Mouse (Mus musculus): ENCODE data around the gene BC030867.

The BC030867 gene

GRCm38 (mm10) chr11:102308104-102308503, 59.4 kb downstream of the BC030867 start:
- Histone ChIP-seq H3K4me3 (replicated peaks; ENCODE audit: low read length) (0 out of 2 replicates have a peak overlapping the region, but pooled peaks have one; percentile 17), H3K36me3 (ENCODE audit: insufficient read depth, low read length) (peaks cover 81% of the 10 kb centered on the region), H3K27me3 (ENCODE audit: insufficient read depth, low read length) (no peaks in the 10 kb centered on the region), H3K4me1 (replicated peaks; ENCODE audit: low read depth, low read length) (peaks cover 91% of the 10 kb centered on the region), H3K9me3 (ENCODE audit: low read length) (no peaks in the 10 kb centered on the region)
- no peak for TF ChIP-seq CTCF (conservative IDR thresholded peaks at IDR 0.05; ENCODE audit: low read length)
- TF ChIP-seq POU5F1 (IDR thresholded peaks at IDR 0.05; ENCODE audit: borderline replicate concordance, low read length), result no peak
- no peak for TF ChIP-seq NANOG (IDR thresholded peaks at IDR 0.05; ENCODE audit: borderline replicate concordance, low read length)

GRCm38 (mm10) chr11:102308979-102309378, 60.3 kb downstream of the BC030867 start:
- H3K9me3 ChIP-seq (ENCODE audit: low read length), result no peaks in the 10 kb centered on the region
- H3K27me3 ChIP-seq (ENCODE audit: insufficient read depth, low read length), result no peaks in the 10 kb centered on the region
- H3K36me3 ChIP-seq (ENCODE audit: insufficient read depth, low read length), result peaks cover 89% of the 10 kb centered on the region
- peak overlapping the region; percentile 80 for H3K4me3 ChIP-seq (replicated peaks; ENCODE audit: low read length)
- H3K4me1 ChIP-seq (replicated peaks; ENCODE audit: low read depth, low read length), result peaks cover 95% of the 10 kb centered on the region
- TF ChIP-seq POU5F1 (IDR thresholded peaks at IDR 0.05; ENCODE audit: borderline replicate concordance, low read length) (no peak), CTCF (conservative IDR thresholded peaks at IDR 0.05; ENCODE audit: low read length) (peak; percentile 86)

GRCm38 (mm10) chr11:102309821-102310617, 61.3 kb downstream of the BC030867 start:
- Histone ChIP-seq H3K9me3 (ENCODE audit: low read length) (no peaks in the 10 kb centered on the region), H3K4me3 (replicated peaks; ENCODE audit: low read length) (peak overlapping the region; percentile 80), H3K27me3 (ENCODE audit: insufficient read depth, low read length) (no peaks in the 10 kb centered on the region), H3K36me3 (ENCODE audit: insufficient read depth, low read length) (peaks cover 99% of the 10 kb centered on the region), H3K4me1 (replicated peaks; ENCODE audit: low read depth, low read length) (peaks cover 96% of the 10 kb centered on the region)
- no peak for TF ChIP-seq POU5F1 (IDR thresholded peaks at IDR 0.05; ENCODE audit: borderline replicate concordance, low read length)
- no peak for TF ChIP-seq CTCF (conservative IDR thresholded peaks at IDR 0.05; ENCODE audit: low read length)
- TF ChIP-seq NANOG (IDR thresholded peaks at IDR 0.05; ENCODE audit: borderline replicate concordance, low read length), result no peak

- Histone ChIP-seq H3K36me3 (ENCODE audit: insufficient read depth, low read length) (peaks cover 99% of the 10 kb centered on the region), H3K27me3 (ENCODE audit: insufficient read depth, low read length) (no peaks in the 10 kb centered on the region), H3K4me1 (replicated peaks; ENCODE audit: low read depth, low read length) (peaks cover 98% of the 10 kb centered on the region), H3K9me3 (ENCODE audit: low read length) (no peaks in the 10 kb centered on the region), H3K4me3 (replicated peaks; ENCODE audit: low read length) (peak overlapping the region; percentile 80)
- TF ChIP-seq NANOG (IDR thresholded peaks at IDR 0.05; ENCODE audit: borderline replicate concordance, low read length) (no peak), POU5F1 (IDR thresholded peaks at IDR 0.05; ENCODE audit: borderline replicate concordance, low read length) (no peak), CTCF (conservative IDR thresholded peaks at IDR 0.05; ENCODE audit: low read length) (no peak)
Observed at GRCm38 (mm10) chr11:102310768-102311695, 62.4 kb downstream of the BC030867 start.

GRCm38 (mm10) chr11:102311966-102312365, 63.3 kb downstream of the BC030867 start:
- TF ChIP-seq POU5F1 (IDR thresholded peaks at IDR 0.05; ENCODE audit: borderline replicate concordance, low read length) (no peak), NANOG (IDR thresholded peaks at IDR 0.05; ENCODE audit: borderline replicate concordance, low read length) (no peak), CTCF (conservative IDR thresholded peaks at IDR 0.05; ENCODE audit: low read length) (no peak)
- Histone ChIP-seq H3K4me3 (replicated peaks; ENCODE audit: low read length) (peak overlapping the region; percentile 80; the same call in 1 of the 2 replicates), H3K27me3 (ENCODE audit: insufficient read depth, low read length) (no peaks in the 10 kb centered on the region), H3K36me3 (ENCODE audit: insufficient read depth, low read length) (peaks cover 92% of the 10 kb centered on the region), H3K4me1 (replicated peaks; ENCODE audit: low read depth, low read length) (peaks cover 92% of the 10 kb centered on the region), H3K9me3 (ENCODE audit: low read length) (no peaks in the 10 kb centered on the region)

GRCm38 (mm10) chr11:102312586-102312985, 63.9 kb downstream of the BC030867 start:
- no peaks in the 10 kb centered on the region for H3K27me3 ChIP-seq (ENCODE audit: insufficient read depth, low read length)
- H3K4me3 ChIP-seq (replicated peaks; ENCODE audit: low read length), result no peak overlapping the region
- no peak for TF ChIP-seq POU5F1 (IDR thresholded peaks at IDR 0.05; ENCODE audit: borderline replicate concordance, low read length)
- TF ChIP-seq CTCF (conservative IDR thresholded peaks at IDR 0.05; ENCODE audit: low read length), result no peak
- no peak for TF ChIP-seq NANOG (IDR thresholded peaks at IDR 0.05; ENCODE audit: borderline replicate concordance, low read length)
- H3K4me1 ChIP-seq (replicated peaks; ENCODE audit: low read depth, low read length), result peaks cover 86% of the 10 kb centered on the region
- no peaks in the 10 kb centered on the region for H3K9me3 ChIP-seq (ENCODE audit: low read length)
- peaks cover 85% of the 10 kb centered on the region for H3K36me3 ChIP-seq (ENCODE audit: insufficient read depth, low read length)

- H3K36me3 ChIP-seq (ENCODE audit: insufficient read depth, low read length), result peaks cover 69% of the 10 kb centered on the region
- H3K27me3 ChIP-seq (ENCODE audit: insufficient read depth, low read length), result no peaks in the 10 kb centered on the region
- H3K4me1 ChIP-seq (replicated peaks; ENCODE audit: low read depth, low read length), result peaks cover 71% of the 10 kb centered on the region
- H3K4me3 ChIP-seq (replicated peaks; ENCODE audit: low read length), result no peak overlapping the region
- no peaks in the 10 kb centered on the region for H3K9me3 ChIP-seq (ENCODE audit: low read length)
- TF ChIP-seq POU5F1 (IDR thresholded peaks at IDR 0.05; ENCODE audit: borderline replicate concordance, low read length) (no peak), CTCF (conservative IDR thresholded peaks at IDR 0.05; ENCODE audit: low read length) (no peak), NANOG (IDR thresholded peaks at IDR 0.05; ENCODE audit: borderline replicate concordance, low read length) (no peak)
Observed at GRCm38 (mm10) chr11:102314321-102314720, 65.6 kb downstream of the BC030867 start.
